Mouse (Mus musculus) limb, embryonic 14.5 days (tissue): ENCODE results near the gene Lce1a2. TPM values are rescaled to one million over a fixed set of nuclear protein-coding genes. Genes with fewer than 3 reads are reported as not detected.

Experiments
- ATAC-seq: fragments of 200-750 bp; cut with Nextera tagmentation; 2 replicates; pipeline ENCODE4 v1.8.0; 2017; ENCODE audit warnings: low read depth, moderate number of reproducible peaks, moderate TSS enrichment; ENCODE audit not compliant: low FRiP score
- DNase-seq: peaks from one replicate; pipeline ENCODE4 v3.0.0-alpha.2; 2015; ENCODE audit warnings: low spot score
- H3K27ac ChIP-seq: fragments of 300-500 bp; sonication (generic); replicated peaks from 2 replicates; pipeline ENCODE4 v1.5.1; 2014; ENCODE audit warnings: low read depth, mild to moderate bottlenecking, low read length, moderate library complexity, mixed read lengths
- H3K27me3 ChIP-seq: fragments of 300-500 bp; sonication (generic); 2 replicates; pipeline ENCODE4 v1.6.1; 2014; ENCODE audit warnings: low read length, mixed read lengths; ENCODE audit not compliant: control insufficient read depth, insufficient read depth
- H3K36me3 ChIP-seq: fragments of 300-500 bp; sonication (generic); 2 replicates; pipeline ENCODE4 v1.6.1; 2014; ENCODE audit warnings: mild to moderate bottlenecking, low read length, moderate library complexity, mixed read lengths; ENCODE audit not compliant: control insufficient read depth, insufficient read depth
- H3K4me1 ChIP-seq: fragments of 300-500 bp; sonication (generic); 2 replicates; pipeline ENCODE4 v1.6.1; 2014; ENCODE audit warnings: antibody characterized with exemption, low read length, mixed read lengths; ENCODE audit not compliant: control insufficient read depth, insufficient read depth
- H3K4me2 ChIP-seq: fragments of 300-500 bp; sonication (generic); replicated peaks from 2 replicates; pipeline ENCODE4 v1.6.1; 2014; ENCODE audit warnings: low read depth, mild to moderate bottlenecking, low read length, moderate library complexity; ENCODE audit not compliant: severe bottlenecking
- H3K4me3 ChIP-seq: fragments of 300-500 bp; sonication (generic); replicated peaks from 2 replicates; pipeline ENCODE4 v1.5.1; 2014; ENCODE audit warnings: low read length
- H3K9ac ChIP-seq: fragments of 300-500 bp; sonication (generic); 2 replicates; pipeline ENCODE4 v1.6.1; 2014; ENCODE audit warnings: mild to moderate bottlenecking, low read depth, low read length, moderate library complexity; ENCODE audit not compliant: severe bottlenecking
- H3K9me3 ChIP-seq: fragments of 300-500 bp; sonication (generic); 2 replicates; pipeline ENCODE4 v1.6.1; 2016; ENCODE audit warnings: low read length; ENCODE audit not compliant: control insufficient read depth
- POLR2A ChIP-seq: fragments of 200-500 bp; IDR thresholded peaks from 2 replicates; pipeline ENCODE4 v1.8.0; 2012; ENCODE audit warnings: inconsistent platforms, mild to moderate bottlenecking, moderate library complexity, borderline replicate concordance; ENCODE audit not compliant: insufficient read depth, insufficient read length; ENCODE audit errors: extremely low read depth
- WGBS: fragments of 180-500 bp; shearing (Covaris S2); extraction: QIAGEN DNeasy Blood & Tissue Kit; methylation state at CpG from one replicate; pipeline ENCODE4 v1.1.7; 2014; 5-methylcytosine and 5-hydroxymethylcytosine counted together
- polyA plus RNA-seq, 2 experiments: library from polyadenylated mRNA; depleted of rRNA in 1 of 2; stranded (reverse) in 1 of 2; unstranded in 1 of 2; fragments of >200 nt; fragmentation: Nextera tagmentation in 1 of 2; extraction: Ambion mirVana in 1 of 2; gene quantifications; 2 replicates each; pipeline versions ENCODE4 v1.2.1 to v1.2.3; 2012 to 2014

Gene Lce1a2
- polyA plus RNA-seq, 2 experiments, result not detected

GRCm38 (mm10) chr3:92637745-92638652, 32.1 kb downstream of the Lce1a2 start:
- Histone ChIP-seq H3K4me3 (no peak overlapping the region), H3K27ac (no peak overlapping the region), H3K4me2 (no peak overlapping the region), H3K4me1 (no peaks in the 10 kb centered on the region), H3K9ac (no peak overlapping the region), H3K27me3 (no peaks in the 10 kb centered on the region), H3K36me3 (no peaks in the 10 kb centered on the region), H3K9me3 (no peaks in the 10 kb centered on the region)
- ATAC-seq (no peak), DNase-seq (no peak)
- no peak for TF ChIP-seq POLR2A
- 22% methylated on average over 1 of the region's 1 CpGs for WGBS

DNA sequence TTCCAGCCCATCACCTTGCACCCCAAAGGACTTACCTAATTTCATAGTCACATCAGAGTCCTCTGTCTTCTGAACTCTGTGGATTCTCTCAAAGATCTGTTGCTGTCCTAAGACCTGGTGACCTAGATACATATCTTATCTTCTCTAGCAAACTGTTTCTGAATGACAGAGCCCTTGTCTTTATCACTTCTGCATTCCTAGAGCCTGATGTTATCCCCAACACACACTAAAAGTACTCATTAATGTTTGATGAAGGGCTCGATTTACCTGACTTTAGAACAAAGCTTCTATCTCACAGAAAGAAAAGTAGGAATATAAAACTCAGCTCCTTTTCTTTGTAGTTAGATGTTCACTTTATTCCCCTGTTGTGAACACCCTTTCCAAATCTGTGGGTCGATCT, 48.6 kb downstream of the Lce1a2 start, which contains the start of gene Lce6a:
Gene Lce6a, minus strand, starts transcription at position 101 of the 400 bp plus-strand sequence.
- Histone ChIP-seq H3K27ac (no peak within 1 kb of the TSS), H3K4me1 (no peaks in the 10 kb centered on the region), H3K9ac (no peak within 1 kb of the TSS), H3K27me3 (no peaks in the 10 kb centered on the region), H3K9me3 (no peaks in the 10 kb centered on the region), H3K4me3 (no peak within 1 kb of the TSS), H3K36me3 (no peaks in the 10 kb centered on the region), H3K4me2 (no peak within 1 kb of the TSS)
- DNase-seq (no peak), ATAC-seq (no peak)
- TF ChIP-seq POLR2A, result no peak
- 79% methylated on average over 2 of the region's 2 CpGs for WGBS

Other genes with a start within 250 kb of the Lce1a2 start
- gene Gm9774, start 240.9 kb downstream of the Lce1a2 start, polyA plus RNA-seq (2012; rRNA removed), result 6.2 and 7.4 TPM in 2 replicates
- gene Gm9774, start 240.9 kb downstream of the Lce1a2 start, polyA plus RNA-seq (2014; fragmentation: Nextera tagmentation; extraction: Ambion mirVana), result 5.1 and 5.9 TPM in 2 replicates
- gene Sprr2k, start 237.7 kb downstream of the Lce1a2 start, polyA plus RNA-seq (2012; rRNA removed), result not detected in 2 replicates
- gene Sprr2k, start 237.7 kb downstream of the Lce1a2 start, polyA plus RNA-seq (2014; fragmentation: Nextera tagmentation; extraction: Ambion mirVana), result not detected in 2 replicates
- 6.1 and 6.3 TPM in 2 replicates for gene Sprr1b, start 231.5 kb downstream of the Lce1a2 start, polyA plus RNA-seq (2012; rRNA removed)
- gene Sprr1b, start 231.5 kb downstream of the Lce1a2 start, polyA plus RNA-seq (2014; fragmentation: Nextera tagmentation; extraction: Ambion mirVana), result 8.4 and 15.7 TPM in 2 replicates
- not detected in 2 replicates for gene Sprr3, start 211.6 kb downstream of the Lce1a2 start, polyA plus RNA-seq (2012; rRNA removed)
- gene Sprr3, start 211.6 kb downstream of the Lce1a2 start, polyA plus RNA-seq (2014; fragmentation: Nextera tagmentation; extraction: Ambion mirVana), result 0.25 TPM in 1 of 2 replicates, not detected in the other
- gene Sprr1a, start 184.4 kb downstream of the Lce1a2 start, polyA plus RNA-seq (2012; rRNA removed), result 6.4 and 6.5 TPM in 2 replicates
- 12.7 and 21.2 TPM in 2 replicates for gene Sprr1a, start 184.4 kb downstream of the Lce1a2 start, polyA plus RNA-seq (2014; fragmentation: Nextera tagmentation; extraction: Ambion mirVana)
- not detected in 2 replicates for gene Sprr4, start 169.8 kb downstream of the Lce1a2 start, polyA plus RNA-seq (2012; rRNA removed)
- not detected in 2 replicates for gene Sprr4, start 169.8 kb downstream of the Lce1a2 start, polyA plus RNA-seq (2014; fragmentation: Nextera tagmentation; extraction: Ambion mirVana)
- not detected in 2 replicates for gene 2310046K23Rik, start 135.8 kb downstream of the Lce1a2 start, polyA plus RNA-seq (2012; rRNA removed)
- gene 2310046K23Rik, start 135.8 kb downstream of the Lce1a2 start, polyA plus RNA-seq (2014; fragmentation: Nextera tagmentation; extraction: Ambion mirVana), result not detected in 2 replicates
- gene Ivl, start 96.6 kb downstream of the Lce1a2 start, polyA plus RNA-seq (2012; rRNA removed), result 0.12 and 0.14 TPM in 2 replicates
- 0.14 and 0.72 TPM in 2 replicates for gene Ivl, start 96.6 kb downstream of the Lce1a2 start, polyA plus RNA-seq (2014; fragmentation: Nextera tagmentation; extraction: Ambion mirVana)
- gene Smcp, start 81.3 kb downstream of the Lce1a2 start, polyA plus RNA-seq (2012; rRNA removed), result not detected in 2 replicates
- not detected in 2 replicates for gene Smcp, start 81.3 kb downstream of the Lce1a2 start, polyA plus RNA-seq (2014; fragmentation: Nextera tagmentation; extraction: Ambion mirVana)
- not detected in 2 replicates for gene 2210017I01Rik, start 62.8 kb downstream of the Lce1a2 start, polyA plus RNA-seq (2012; rRNA removed)
- gene 2210017I01Rik, start 62.8 kb downstream of the Lce1a2 start, polyA plus RNA-seq (2014; fragmentation: Nextera tagmentation; extraction: Ambion mirVana), result not detected in 2 replicates
- not detected in 2 replicates for gene Lce6a, start 48.7 kb downstream of the Lce1a2 start, polyA plus RNA-seq (2012; rRNA removed)
- gene Lce6a, start 48.7 kb downstream of the Lce1a2 start, polyA plus RNA-seq (2014; fragmentation: Nextera tagmentation; extraction: Ambion mirVana), result 0.59 TPM in 1 of 2 replicates, not detected in the other
- gene Lce1a1, start 22.0 kb downstream of the Lce1a2 start, polyA plus RNA-seq (2012; rRNA removed), result not detected in 2 replicates
- gene Lce1a1, start 22.0 kb downstream of the Lce1a2 start, polyA plus RNA-seq (2014; fragmentation: Nextera tagmentation; extraction: Ambion mirVana), result not detected in 2 replicates
- gene Lce1b, start 13.4 kb downstream of the Lce1a2 start, polyA plus RNA-seq (2012; rRNA removed), result not detected in 2 replicates
- gene Lce1b, start 13.4 kb downstream of the Lce1a2 start, polyA plus RNA-seq (2014; fragmentation: Nextera tagmentation; extraction: Ambion mirVana), result not detected in 2 replicates
- not detected in 2 replicates for gene Lce1c, start 8.9 kb upstream of the Lce1a2 start, polyA plus RNA-seq (2012; rRNA removed)
- not detected in 2 replicates for gene Lce1c, start 8.9 kb upstream of the Lce1a2 start, polyA plus RNA-seq (2014; fragmentation: Nextera tagmentation; extraction: Ambion mirVana)
- gene Lce1d, start 16.9 kb upstream of the Lce1a2 start, polyA plus RNA-seq (2012; rRNA removed), result not detected in 2 replicates
- not detected in 2 replicates for gene Lce1d, start 16.9 kb upstream of the Lce1a2 start, polyA plus RNA-seq (2014; fragmentation: Nextera tagmentation; extraction: Ambion mirVana)
- gene Lce1e, start 38.8 kb upstream of the Lce1a2 start, polyA plus RNA-seq (2012; rRNA removed), result not detected in 2 replicates
- gene Lce1e, start 38.8 kb upstream of the Lce1a2 start, polyA plus RNA-seq (2014; fragmentation: Nextera tagmentation; extraction: Ambion mirVana), result not detected in 2 replicates
- gene Lce1f, start 50.0 kb upstream of the Lce1a2 start, polyA plus RNA-seq (2012; rRNA removed), result not detected in 2 replicates
- gene Lce1f, start 50.0 kb upstream of the Lce1a2 start, polyA plus RNA-seq (2014; fragmentation: Nextera tagmentation; extraction: Ambion mirVana), result not detected in 2 replicates
- not detected in 2 replicates for gene Gm38119, start 68.8 kb upstream of the Lce1a2 start, polyA plus RNA-seq (2012; rRNA removed)
- not detected in 2 replicates for gene Gm38119, start 68.8 kb upstream of the Lce1a2 start, polyA plus RNA-seq (2014; fragmentation: Nextera tagmentation; extraction: Ambion mirVana)
- gene Lce1g, start 82.0 kb upstream of the Lce1a2 start, polyA plus RNA-seq (2012; rRNA removed), result not detected in 2 replicates
- not detected in 2 replicates for gene Lce1g, start 82.0 kb upstream of the Lce1a2 start, polyA plus RNA-seq (2014; fragmentation: Nextera tagmentation; extraction: Ambion mirVana)
- not detected in 2 replicates for gene Lce1h, start 94.8 kb upstream of the Lce1a2 start, polyA plus RNA-seq (2012; rRNA removed)
- not detected in 2 replicates for gene Lce1h, start 94.8 kb upstream of the Lce1a2 start, polyA plus RNA-seq (2014; fragmentation: Nextera tagmentation; extraction: Ambion mirVana)
- gene Lce1i, start 108.6 kb upstream of the Lce1a2 start, polyA plus RNA-seq (2012; rRNA removed), result not detected in 2 replicates
- gene Lce1i, start 108.6 kb upstream of the Lce1a2 start, polyA plus RNA-seq (2014; fragmentation: Nextera tagmentation; extraction: Ambion mirVana), result not detected in 2 replicates
- not detected in 2 replicates for gene Lce1j, start 120.2 kb upstream of the Lce1a2 start, polyA plus RNA-seq (2012; rRNA removed)
- gene Lce1j, start 120.2 kb upstream of the Lce1a2 start, polyA plus RNA-seq (2014; fragmentation: Nextera tagmentation; extraction: Ambion mirVana), result not detected in 2 replicates
- gene Lce1k, start 137.6 kb upstream of the Lce1a2 start, polyA plus RNA-seq (2012; rRNA removed), result not detected in 2 replicates
- gene Lce1k, start 137.6 kb upstream of the Lce1a2 start, polyA plus RNA-seq (2014; fragmentation: Nextera tagmentation; extraction: Ambion mirVana), result not detected in 2 replicates
- gene Kprp, start 156.9 kb upstream of the Lce1a2 start, polyA plus RNA-seq (2012; rRNA removed), result 0.03 TPM in 1 of 2 replicates, not detected in the other
- gene Kprp, start 156.9 kb upstream of the Lce1a2 start, polyA plus RNA-seq (2014; fragmentation: Nextera tagmentation; extraction: Ambion mirVana), result not detected in 2 replicates
- not detected in 2 replicates for gene Lce1l, start 181.0 kb upstream of the Lce1a2 start, polyA plus RNA-seq (2012; rRNA removed)
- gene Lce1l, start 181.0 kb upstream of the Lce1a2 start, polyA plus RNA-seq (2014; fragmentation: Nextera tagmentation; extraction: Ambion mirVana), result not detected in 2 replicates
- gene 2310050C09Rik, start 199.9 kb upstream of the Lce1a2 start, polyA plus RNA-seq (2012; rRNA removed), result 0.05 and 0.06 TPM in 2 replicates
- not detected in 2 replicates for gene 2310050C09Rik, start 199.9 kb upstream of the Lce1a2 start, polyA plus RNA-seq (2014; fragmentation: Nextera tagmentation; extraction: Ambion mirVana)